Mouse (Mus musculus) lung, adult 2 months (tissue): ENCODE measurements at regions not wholly inside any gene's neighbourhood (a gene's known extent, or its start where the extent isn't known, plus 50 kb on each side); places are given as distances from the start of the nearest gene placed in this dataset.

Experiments
- DNase-seq: peaks from one replicate; pipeline ENCODE4 v3.0.0; 2022
- H3K4me1 ChIP-seq: fragments of 200-500 bp; 2 replicates; pipeline ENCODE4 v1.6.1; 2011; ENCODE audit warnings: low read length; ENCODE audit not compliant: control insufficient read depth, insufficient read depth
- H3K4me3 ChIP-seq: fragments of 200-500 bp; replicated peaks from 2 replicates; pipeline ENCODE3; 2011; ENCODE audit warnings: low read depth, mild to moderate bottlenecking, control low read depth, low read length; ENCODE audit errors: extremely low read depth
- CTCF ChIP-seq: fragments of 200-500 bp; IDR thresholded peaks from 2 replicates; pipeline ENCODE4 v1.5.1; 2011; ENCODE audit warnings: mild to moderate bottlenecking, low read length, control low read depth; ENCODE audit not compliant: insufficient read depth
- POLR2A ChIP-seq: fragments of 200-500 bp; IDR thresholded peaks from 2 replicates; pipeline ENCODE4 v1.6.1; 2011; ENCODE audit warnings: low read depth, mild to moderate bottlenecking, control low read depth, low read length, borderline replicate concordance; ENCODE audit errors: extremely low read depth
- WGBS: fragments of 180-500 bp; shearing (Covaris S2); methylation state at CpG from one replicate; pipeline ENCODE4 v1.1.7; 2018; 5-methylcytosine and 5-hydroxymethylcytosine counted together

GRCm38 (mm10) chr10:40999486-40999885 is 72.6 kb downstream of the Gpr6 start:
- TF ChIP-seq CTCF, result no peak
- TF ChIP-seq POLR2A, result no peak
- 74% methylated on average over 12 of the region's 12 CpGs for WGBS
- no peak overlapping the region for H3K4me3 ChIP-seq
- no peak for DNase-seq
- no peaks in the 10 kb centered on the region for H3K4me1 ChIP-seq

DNA sequence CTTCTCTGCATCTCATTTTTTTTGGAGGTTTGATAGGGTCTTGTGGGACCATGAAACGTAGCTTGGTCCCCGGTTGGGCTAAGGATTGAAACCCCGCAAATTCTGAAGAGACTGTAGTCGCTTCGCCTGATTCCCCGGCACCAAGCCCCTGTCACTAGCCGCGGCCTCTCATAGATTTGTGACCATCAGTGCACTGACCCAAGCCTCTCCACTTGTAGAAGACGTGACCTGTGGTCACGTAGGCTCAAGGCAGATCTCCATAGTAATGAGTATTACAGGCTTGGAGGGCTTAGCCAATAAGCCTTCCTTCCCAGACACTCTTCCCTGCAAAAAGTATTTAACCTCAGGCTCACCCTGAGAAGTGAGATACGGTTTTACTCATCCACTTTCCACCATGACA is 73.3 kb downstream of the Gpr6 start:
- Histone ChIP-seq H3K4me3 (no peak overlapping the region), H3K4me1 (no peaks in the 10 kb centered on the region)
- no peak for DNase-seq
- TF ChIP-seq CTCF (no peak), POLR2A (no peak)
- WGBS, result 87% methylated on average over 11 of the region's 11 CpGs

- 66% methylated on average over 7 of the region's 7 CpGs for WGBS
- no peak for TF ChIP-seq POLR2A
- no peak for TF ChIP-seq CTCF
- no peak for DNase-seq
- H3K4me3 ChIP-seq, result no peak overlapping the region
- no peaks in the 10 kb centered on the region for H3K4me1 ChIP-seq
These were observed 73.8 kb downstream of the Gpr6 start for GRCm38 (mm10) chr10:40998330-40998729.

- WGBS, result 54% methylated on average over 5 of the region's 5 CpGs
- H3K4me1 ChIP-seq, result no peaks in the 10 kb centered on the region
- no peak overlapping the region for H3K4me3 ChIP-seq
- no peak for DNase-seq
- TF ChIP-seq CTCF, result no peak
- TF ChIP-seq POLR2A, result no peak
These were observed 74.5 kb downstream of the Gpr6 start for GRCm38 (mm10) chr10:40997606-40998005.
